Mouse (Mus musculus): ENCODE measurements around the gene Vmp1.

- TF ChIP-seq MAFK (IDR thresholded peaks at IDR 0.05; ENCODE audit: insufficient read depth, low read depth, low read length) (no peak), HCFC1 (IDR thresholded peaks at IDR 0.05; ENCODE audit: borderline replicate concordance, insufficient read depth, low read length) (no peak), ZC3H11A (IDR thresholded peaks at IDR 0.05; ENCODE audit: borderline replicate concordance, low read depth, low read length) (no peak)
Observed at GRCm38 (mm10) chr11:86592993-86593392, 90.6 kb downstream of the Vmp1 start.

Measured in ES-E14 (cell line).